Mouse (Mus musculus) lung, embryonic 14.5 days (tissue): ENCODE measurements around the gene Rtkn. TPM values are rescaled to one million over a fixed set of nuclear protein-coding genes. Genes with fewer than 3 reads are reported as not detected.

Experiments used
- ATAC-seq: fragments of 200-750 bp; cut with Nextera tagmentation; 2 replicates; pipeline ENCODE4 v1.8.0; 2017; ENCODE audit warnings: mild to moderate bottlenecking, moderate TSS enrichment, moderate library complexity; ENCODE audit not compliant: insufficient read depth
- DNase-seq: peaks from one replicate; pipeline ENCODE4 v3.0.0-alpha.2; 2015
- H3K27ac ChIP-seq: fragments of 300-500 bp; sonication (generic); 2 replicates; pipeline ENCODE4 v1.5.1; 2014; ENCODE audit warnings: low read depth, mild to moderate bottlenecking, moderate library complexity
- H3K27me3 ChIP-seq: fragments of 300-500 bp; sonication (generic); 2 replicates; pipeline ENCODE4 v1.6.1; 2014; ENCODE audit warnings: low read length, control low read depth; ENCODE audit not compliant: insufficient read depth
- H3K36me3 ChIP-seq: fragments of 300-500 bp; sonication (generic); 2 replicates; pipeline ENCODE4 v1.6.1; 2014; ENCODE audit warnings: control low read depth; ENCODE audit not compliant: insufficient read depth
- H3K4me1 ChIP-seq: fragments of 300-500 bp; sonication (generic); 2 replicates; pipeline ENCODE4 v1.6.1; 2014; ENCODE audit warnings: antibody characterized with exemption, control low read depth; ENCODE audit not compliant: insufficient read depth
- H3K4me2 ChIP-seq: fragments of 300-500 bp; sonication (generic); 2 replicates; pipeline ENCODE4 v1.6.1; 2014; ENCODE audit warnings: mild to moderate bottlenecking
- H3K4me3 ChIP-seq: fragments of 300-500 bp; sonication (generic); 2 replicates; pipeline ENCODE4 v1.5.1; 2014; ENCODE audit warnings: low read depth, low read length
- H3K9ac ChIP-seq: fragments of 300-500 bp; sonication (generic); 2 replicates; pipeline ENCODE4 v1.6.1; 2014
- H3K9me3 ChIP-seq: fragments of 300-500 bp; sonication (generic); 2 replicates; pipeline ENCODE4 v1.6.1; 2016; ENCODE audit warnings: low read depth, low read length, control low read depth
- CTCF ChIP-seq: IDR thresholded peaks from 2 replicates; pipeline ENCODE4 v1.5.1; 2016; ENCODE audit warnings: antibody characterized with exemption, low read depth
- WGBS: fragments of 180-500 bp; shearing (Covaris S2); extraction: QIAGEN DNeasy Blood & Tissue Kit; methylation state at CpG from one replicate; pipeline ENCODE4 v1.1.7; 2014; 5-methylcytosine and 5-hydroxymethylcytosine counted together
- polyA plus RNA-seq: library from polyadenylated mRNA; unstranded; fragments of >200 nt; fragmentation: Nextera tagmentation; extraction: Ambion mirVana; gene quantifications from 2 replicates; pipeline ENCODE4 v1.2.1, GENCODE M21; 2014

Gene Rtkn
- polyA plus RNA-seq, result 22.7 and 26.7 TPM in 2 replicates

DNA sequence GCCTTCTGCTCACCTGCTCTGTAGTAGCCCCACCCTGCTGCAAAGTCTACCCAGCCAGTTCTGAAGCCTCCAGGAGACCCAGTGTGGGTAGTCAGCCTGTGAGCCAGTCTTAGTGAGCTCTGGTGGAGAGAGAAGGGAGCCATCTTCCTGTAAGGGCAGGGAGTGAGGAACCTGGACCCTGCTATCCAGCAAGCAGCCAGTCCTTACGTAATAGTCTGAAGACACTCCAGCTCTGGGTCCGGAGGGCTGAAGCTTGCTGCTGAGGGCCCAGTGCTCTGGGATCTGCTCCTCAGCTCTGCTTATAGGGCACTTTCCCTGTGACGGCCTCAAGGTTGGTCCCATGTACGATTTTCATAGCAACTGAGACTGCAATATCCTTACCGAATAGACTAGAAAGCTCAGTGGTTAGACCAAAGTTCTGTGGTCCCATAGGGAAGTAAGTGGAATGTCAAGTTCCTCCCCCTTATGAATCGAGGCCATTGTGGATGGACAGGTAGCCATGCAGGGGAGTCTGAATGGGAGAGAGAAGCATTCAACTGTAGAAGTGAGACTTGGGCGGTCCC, at the start of gene Rtkn:
Gene Rtkn, plus strand, starts transcription at position 513 of the 563 bp plus-strand sequence.
- H3K4me3 ChIP-seq, result peak within 1 kb of the TSS; percentile 61
- no peaks in the 10 kb centered on the region for H3K27me3 ChIP-seq
- no peak for ATAC-seq
- H3K4me1 ChIP-seq, result peaks cover 23% of the 10 kb centered on the region
- no peaks in the 10 kb centered on the region for H3K9me3 ChIP-seq
- no peak for TF ChIP-seq CTCF
- peak within 1 kb of the TSS; percentile 91 for H3K4me2 ChIP-seq
- 58% methylated on average over 7 of the region's 7 CpGs for WGBS
- peak within 1 kb of the TSS; percentile 100 for H3K27ac ChIP-seq
- peak within 1 kb of the TSS; percentile 93 for H3K9ac ChIP-seq
- H3K36me3 ChIP-seq, result peaks cover 3% of the 10 kb centered on the region; the same call in 1 of the 2 replicates
- no peak for DNase-seq

DNA sequence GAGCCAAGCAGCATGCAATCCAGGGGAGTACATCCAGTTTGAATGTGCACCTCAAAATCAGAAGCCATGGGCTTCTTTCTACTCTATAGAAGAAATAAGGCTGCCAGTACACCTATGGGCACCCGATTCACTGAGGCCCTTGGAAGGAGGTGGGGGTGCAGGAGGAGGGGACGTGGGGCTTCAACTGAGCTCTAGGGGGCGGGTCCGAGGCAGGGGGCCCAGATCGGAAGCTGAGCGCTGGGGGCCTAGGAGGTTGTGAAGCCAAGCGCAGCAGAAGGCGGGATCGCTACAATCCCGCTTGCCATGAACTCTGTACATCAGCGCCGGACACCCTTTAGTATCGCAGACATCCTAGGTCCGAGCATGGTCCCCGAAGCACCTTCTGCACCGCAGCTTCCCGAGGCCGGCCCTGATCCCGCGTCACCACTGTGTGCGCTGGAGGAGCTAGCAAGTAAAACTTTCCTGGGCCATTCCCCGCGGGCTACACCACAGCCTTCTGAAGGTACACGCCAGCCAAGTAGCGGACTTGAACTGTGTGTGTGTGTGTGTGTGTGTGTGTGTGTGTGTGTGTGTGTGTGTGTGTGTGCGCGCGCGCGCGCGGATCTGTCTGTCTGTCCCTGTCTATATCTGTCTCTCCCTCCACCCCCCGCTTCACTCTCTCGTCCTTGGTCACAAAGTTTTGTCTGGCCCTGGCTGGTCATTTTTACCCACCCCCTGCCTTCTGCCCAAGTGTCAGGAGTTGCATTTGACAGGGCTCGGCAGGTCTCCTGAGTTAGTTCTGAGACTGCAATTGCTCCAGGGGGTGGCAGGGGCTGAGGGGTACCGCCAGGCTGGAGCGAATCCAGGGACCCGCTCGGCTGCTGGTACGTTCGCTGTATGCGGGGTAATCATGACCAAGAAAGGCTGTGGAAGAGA, 48.9 kb upstream of the Rtkn start, which contains the start of gene Lbx2:
Gene Lbx2, plus strand, starts transcription at position 247 of the 915 bp plus-strand sequence.
- no peak within 1 kb of the TSS for H3K9ac ChIP-seq

DNA sequence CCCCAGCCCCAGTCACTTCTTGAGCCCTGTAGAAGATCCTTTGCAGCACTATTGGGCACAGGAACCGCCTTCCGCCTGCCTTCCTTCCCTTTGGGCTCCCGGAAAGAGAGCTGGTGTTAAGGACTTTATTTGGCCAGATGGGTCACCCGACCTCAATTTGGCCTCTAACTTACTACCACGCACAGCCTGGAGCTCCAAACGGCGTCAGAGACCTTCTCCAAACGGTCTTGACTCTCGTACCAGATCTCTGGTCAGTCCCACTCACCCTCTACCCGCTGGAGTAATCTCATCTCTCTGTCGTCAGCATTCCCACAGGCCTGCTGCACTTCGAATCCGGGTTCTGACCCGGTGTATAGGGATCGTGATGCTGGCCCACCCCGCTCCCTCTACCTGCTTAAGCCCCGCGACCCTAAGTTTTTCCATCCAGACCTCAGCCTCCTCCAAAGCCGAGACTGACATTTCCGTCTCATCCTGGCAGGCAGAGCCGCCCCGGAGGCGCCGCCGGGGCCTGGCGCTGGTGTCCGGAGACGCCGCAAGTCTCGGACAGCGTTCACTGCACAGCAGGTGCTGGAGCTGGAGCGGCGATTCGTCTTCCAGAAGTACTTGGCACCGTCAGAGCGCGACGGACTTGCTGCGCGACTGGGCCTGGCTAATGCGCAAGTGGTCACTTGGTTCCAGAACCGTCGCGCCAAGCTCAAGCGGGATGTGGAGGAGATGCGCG, 47.9 kb upstream of the Rtkn start:
- H3K4me3 ChIP-seq, result peak overlapping the region; percentile 25
- H3K27ac ChIP-seq, result no peak overlapping the region
- H3K4me2 ChIP-seq, result peak overlapping the region; percentile 49
- peaks cover 71% of the 10 kb centered on the region for H3K27me3 ChIP-seq
- no peak for TF ChIP-seq CTCF
- DNase-seq (peak; percentile 37), ATAC-seq (no peak)
- no peaks in the 10 kb centered on the region for H3K4me1 ChIP-seq
- no peak overlapping the region for H3K9ac ChIP-seq
- no peaks in the 10 kb centered on the region for H3K9me3 ChIP-seq
- WGBS, result 2% methylated on average over 47 of the region's 47 CpGs
- H3K36me3 ChIP-seq, result peaks cover 4% of the 10 kb centered on the region; the same call in 1 of the 2 replicates

More for the DNA sequence above, 48.9 kb upstream of the Rtkn start, which contains the start of gene Lbx2:
- H3K27ac ChIP-seq, result no peak within 1 kb of the TSS
- peak within 1 kb of the TSS; percentile 25 for H3K4me3 ChIP-seq
- H3K36me3 ChIP-seq, result peaks cover 13% of the 10 kb centered on the region
- DNase-seq (no peak), ATAC-seq (no peak)
- no peak for TF ChIP-seq CTCF
- no peaks in the 10 kb centered on the region for H3K4me1 ChIP-seq
- H3K9me3 ChIP-seq, result no peaks in the 10 kb centered on the region
- WGBS, result 4% methylated on average over 42 of the region's 42 CpGs
- peak within 1 kb of the TSS; percentile 49 for H3K4me2 ChIP-seq
- H3K27me3 ChIP-seq, result peaks cover 71% of the 10 kb centered on the region

DNA sequence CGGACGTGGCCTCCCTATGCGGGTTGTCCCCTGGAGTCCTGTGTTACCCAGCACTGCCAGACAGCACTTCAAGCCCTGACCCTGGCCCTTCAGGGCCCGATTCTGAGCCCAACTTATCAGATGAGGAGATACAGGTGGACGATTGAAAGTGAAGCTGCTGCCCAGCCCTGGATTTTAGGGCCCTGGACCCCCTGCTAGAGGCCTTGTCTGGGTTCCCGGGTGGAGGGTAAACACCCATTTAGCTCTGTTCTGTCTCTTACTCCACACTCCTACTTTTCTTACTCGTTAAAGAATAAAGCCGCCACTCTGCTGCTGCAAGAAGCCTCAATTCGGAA, 47.4 kb upstream of the Rtkn start:
- no peaks in the 10 kb centered on the region for H3K36me3 ChIP-seq
- H3K27ac ChIP-seq, result no peak overlapping the region
- H3K4me1 ChIP-seq, result no peaks in the 10 kb centered on the region
- no peak overlapping the region for H3K9ac ChIP-seq
- peak overlapping the region; percentile 49 for H3K4me2 ChIP-seq
- no peak for TF ChIP-seq CTCF
- H3K9me3 ChIP-seq, result no peaks in the 10 kb centered on the region
- 10% methylated on average over 9 of the region's 9 CpGs for WGBS
- DNase-seq (no peak), ATAC-seq (no peak)
- peak overlapping the region; percentile 25 for H3K4me3 ChIP-seq
- H3K27me3 ChIP-seq, result peaks cover 66% of the 10 kb centered on the region

DNA sequence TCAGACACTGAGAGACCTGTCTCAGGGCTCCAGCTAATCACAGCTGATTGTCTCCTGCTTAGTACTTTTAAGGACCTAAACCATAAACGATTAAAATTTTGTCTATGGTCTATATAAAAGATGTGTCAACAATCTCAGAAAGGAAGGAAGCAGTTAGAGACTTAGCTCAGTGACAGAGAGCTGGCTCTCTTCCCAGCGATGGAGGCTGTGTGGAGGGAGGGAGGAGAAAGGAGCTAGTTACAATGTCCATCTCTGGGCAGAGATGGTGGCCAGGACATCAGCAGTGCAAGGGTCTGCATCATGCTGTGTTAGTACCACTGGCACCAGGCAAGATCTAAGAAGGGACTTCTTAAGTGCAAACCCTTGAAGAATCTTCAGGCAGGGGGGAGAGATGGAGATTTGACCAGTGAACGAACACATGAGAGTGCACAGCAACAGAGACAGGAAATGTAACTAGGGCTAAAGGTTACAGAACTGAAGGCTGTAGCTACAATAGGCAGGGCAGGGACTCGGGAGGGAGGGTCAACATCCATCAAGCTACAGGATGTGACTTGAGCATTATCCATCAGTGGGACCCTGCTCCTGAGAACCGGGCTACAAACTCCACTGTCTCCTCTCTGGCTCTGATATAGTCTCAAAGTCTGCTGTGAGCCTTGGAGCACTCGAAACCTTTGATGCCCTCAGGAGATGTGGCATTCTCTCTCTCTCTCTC, 42.7 kb upstream of the Rtkn start:
- no peak overlapping the region for H3K27ac ChIP-seq
- no peak overlapping the region for H3K4me3 ChIP-seq
- ATAC-seq (peak; percentile 49; the same call in 1 of the 2 replicates), DNase-seq (peak; percentile 77)
- H3K36me3 ChIP-seq, result no peaks in the 10 kb centered on the region
- H3K27me3 ChIP-seq, result peaks cover 20% of the 10 kb centered on the region
- H3K9me3 ChIP-seq, result no peaks in the 10 kb centered on the region
- no peak for TF ChIP-seq CTCF
- WGBS, result 27% methylated on average over 6 of the region's 6 CpGs
- H3K4me2 ChIP-seq, result no peak overlapping the region; the same call in 1 of the 2 replicates
- H3K4me1 ChIP-seq, result no peaks in the 10 kb centered on the region
- no peak overlapping the region for H3K9ac ChIP-seq

DNA sequence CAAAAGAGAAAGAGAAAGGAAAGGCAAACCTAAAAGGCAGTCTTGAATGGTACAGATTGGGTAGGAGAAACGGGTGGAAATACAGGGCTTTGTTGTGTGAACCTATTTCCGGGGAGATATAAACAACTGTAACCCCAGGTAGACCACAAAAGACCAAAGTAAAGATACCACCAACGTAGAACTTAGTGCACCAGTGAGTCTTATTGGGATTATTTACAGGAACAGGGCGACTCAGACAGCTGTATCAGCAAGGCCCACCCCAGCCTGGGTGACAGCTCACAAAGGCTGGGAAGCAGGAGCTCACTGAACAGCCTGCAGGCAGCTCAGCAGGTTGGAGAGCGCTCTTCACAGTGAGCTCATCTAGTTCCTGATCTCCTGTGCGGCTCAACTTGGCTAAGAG, 39.3 kb upstream of the Rtkn start:
- H3K9ac ChIP-seq, result no peak overlapping the region
- no peak for TF ChIP-seq CTCF
- no peak overlapping the region for H3K4me3 ChIP-seq
- 33% methylated on average over 6 of the region's 6 CpGs for WGBS
- no peaks in the 10 kb centered on the region for H3K4me1 ChIP-seq
- H3K27ac ChIP-seq, result no peak overlapping the region
- H3K27me3 ChIP-seq, result no peaks in the 10 kb centered on the region
- H3K36me3 ChIP-seq, result no peaks in the 10 kb centered on the region
- no peak for DNase-seq
- no peak overlapping the region for H3K4me2 ChIP-seq
- no peak for ATAC-seq
- no peaks in the 10 kb centered on the region for H3K9me3 ChIP-seq
